Mouse (Mus musculus): ENCODE measurements at regions not wholly inside any gene's neighbourhood (a gene's known extent, or its start where the extent isn't known, plus 50 kb on each side); places are given as distances from the start of the nearest gene placed in this dataset.
"Not testable (repeated sequence)": the region's sequence is repeated elsewhere in the genome, so short reads cannot be mapped to it uniquely, and the experiment has no call there.

GRCm38 (mm10) chr16:29745486-29745885, 166.4 kb downstream of the Opa1 start:
- no peak for DNase-seq

- no peak for DNase-seq
Observed at GRCm38 (mm10) chr16:29746245-29746644, 167.1 kb downstream of the Opa1 start.

- DNase-seq: no peak
Observed at GRCm38 (mm10) chr16:29749167-29749566, 170.0 kb downstream of the Opa1 start.

- no peak for DNase-seq
Observed at GRCm38 (mm10) chr16:29754579-29755199, 175.6 kb downstream of the Opa1 start.

- DNase-seq: no peak
Observed at GRCm38 (mm10) chr16:29758246-29758645, 179.1 kb downstream of the Opa1 start.

- DNase-seq: no peak
Observed at GRCm38 (mm10) chr16:29759416-29759815, 180.3 kb downstream of the Opa1 start.

GRCm38 (mm10) chr16:29760627-29761026, 181.5 kb downstream of the Opa1 start:
- no peak for DNase-seq

- DNase-seq: peak; percentile 79
Observed at GRCm38 (mm10) chr16:29761779-29762277, 182.7 kb downstream of the Opa1 start.

- no peak for DNase-seq
Observed at GRCm38 (mm10) chr16:29764376-29764775, 185.2 kb downstream of the Opa1 start.

GRCm38 (mm10) chr16:29765801-29766200, 186.7 kb downstream of the Opa1 start:
- DNase-seq: not testable (repeated sequence)

- DNase-seq: no peak
Observed at GRCm38 (mm10) chr16:29771320-29771719, 192.2 kb downstream of the Opa1 start.

GRCm38 (mm10) chr16:29771728-29772608, 192.8 kb downstream of the Opa1 start:
- no peak for DNase-seq

GRCm38 (mm10) chr16:29772609-29772988, 193.5 kb downstream of the Opa1 start:
- peak; percentile 26 for DNase-seq

- no peak for DNase-seq
Observed at GRCm38 (mm10) chr16:29773056-29773455, 193.9 kb downstream of the Opa1 start.

GRCm38 (mm10) chr16:29774949-29775348, 195.8 kb downstream of the Opa1 start:
- DNase-seq: no peak

GRCm38 (mm10) chr16:29775879-29776278, 196.7 kb downstream of the Opa1 start:
- no peak for DNase-seq

- DNase-seq: no peak
Observed at GRCm38 (mm10) chr16:29782441-29782840, 203.3 kb downstream of the Opa1 start.

- DNase-seq: no peak
Observed at GRCm38 (mm10) chr16:29785114-29785513, 206.0 kb downstream of the Opa1 start.

- no peak for DNase-seq
Observed at GRCm38 (mm10) chr16:29786540-29786939, 207.4 kb downstream of the Opa1 start.

GRCm38 (mm10) chr16:29787633-29788511, 208.7 kb downstream of the Opa1 start:
- peak; percentile 22 for DNase-seq

- DNase-seq: no peak
Observed at GRCm38 (mm10) chr16:29790064-29790463, 210.9 kb downstream of the Opa1 start.

GRCm38 (mm10) chr16:29799250-29799649, 220.1 kb downstream of the Opa1 start:
- DNase-seq: peak; percentile 87

GRCm38 (mm10) chr16:29799893-29800292, 220.8 kb downstream of the Opa1 start:
- DNase-seq: no peak

Data from lung, postnatal 36 days (tissue).